Mouse (Mus musculus) large intestine, adult 2 months (tissue): ENCODE measurements around the gene Aldh3b2. TPM values are rescaled to one million over a fixed set of nuclear protein-coding genes. Genes with fewer than 3 reads are reported as not detected.
A peak's percentile ranks its signal among the peaks of the same experiment; 100 is the strongest.

Experiments used
- DNase-seq: peaks from one replicate; pipeline ENCODE4 v3.0.0-alpha.2; 2012; ENCODE audit warnings: low read depth, low spot score
- WGBS: fragments of 180-500 bp; shearing (Covaris S2); methylation state at CpG from one replicate; pipeline ENCODE4 v1.1.7; 2018; 5-methylcytosine and 5-hydroxymethylcytosine counted together
- polyA plus RNA-seq: library from polyadenylated mRNA; depleted of rRNA; stranded (reverse); fragments of >200 nt; gene quantifications from 2 replicates; pipeline ENCODE4 v1.2.3, GENCODE M21; 2012

Aldh3b2 gene
- polyA plus RNA-seq, 1 experiment: 1.3 TPM

DNA sequence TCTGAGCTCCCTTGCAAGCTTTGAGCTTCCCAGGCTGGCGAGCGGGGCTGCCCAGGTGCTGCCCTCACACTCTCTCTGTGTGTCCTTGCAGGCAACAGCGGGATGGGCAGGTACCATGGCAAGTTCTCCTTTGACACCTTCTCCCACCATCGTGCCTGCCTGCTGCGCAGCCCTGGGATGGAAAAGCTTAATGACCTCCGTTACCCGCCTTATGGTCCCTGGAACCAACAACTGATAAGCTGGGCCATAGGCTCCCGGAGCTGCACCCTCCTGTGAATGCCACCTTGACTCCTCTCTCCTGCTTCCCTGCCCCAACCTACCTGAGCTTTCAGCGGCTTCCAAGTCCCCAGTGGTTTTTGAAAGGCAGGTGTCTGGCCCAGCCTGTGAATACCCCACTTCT lies 8.8 kb downstream of the Aldh3b2 start:
- DNase-seq: no peak
- 69% methylated on average over 9 of the region's 9 CpGs for WGBS

DNA sequence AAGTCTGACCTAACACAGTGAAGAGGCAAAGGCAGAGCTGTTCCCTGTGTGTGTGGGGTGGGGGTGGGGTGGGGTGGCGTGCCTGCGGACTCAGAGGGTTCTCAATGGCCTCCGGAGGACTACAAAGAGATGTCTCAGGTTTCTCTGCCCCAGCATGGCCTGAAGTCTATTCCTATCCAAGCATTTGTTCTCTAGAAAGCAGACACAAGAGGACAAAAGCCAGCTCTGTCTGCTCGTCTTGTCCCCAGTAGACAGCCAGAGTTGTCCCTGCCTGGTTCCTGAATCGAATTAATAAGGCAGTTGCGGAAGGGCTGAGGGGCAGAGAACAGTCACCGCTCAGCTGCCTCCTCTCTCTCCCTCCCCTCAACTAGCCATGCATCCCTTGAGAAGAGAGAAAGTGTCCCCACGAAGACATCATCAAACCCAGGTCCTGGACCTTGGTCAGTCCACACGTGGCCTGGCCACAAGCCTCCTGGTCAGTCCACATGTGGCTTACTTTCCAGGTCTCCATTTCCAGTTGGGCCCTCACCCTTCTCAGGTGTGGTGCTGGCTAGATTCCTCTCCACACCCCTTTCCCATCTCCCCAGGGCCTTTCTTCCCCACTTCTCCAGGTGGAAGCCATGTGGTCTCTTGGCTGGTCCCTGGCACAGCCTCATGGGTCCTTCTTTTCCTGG lies 11.5 kb downstream of the Aldh3b2 start:
- 72% methylated on average over 9 of the region's 9 CpGs for WGBS
- DNase-seq: no peak

DNA sequence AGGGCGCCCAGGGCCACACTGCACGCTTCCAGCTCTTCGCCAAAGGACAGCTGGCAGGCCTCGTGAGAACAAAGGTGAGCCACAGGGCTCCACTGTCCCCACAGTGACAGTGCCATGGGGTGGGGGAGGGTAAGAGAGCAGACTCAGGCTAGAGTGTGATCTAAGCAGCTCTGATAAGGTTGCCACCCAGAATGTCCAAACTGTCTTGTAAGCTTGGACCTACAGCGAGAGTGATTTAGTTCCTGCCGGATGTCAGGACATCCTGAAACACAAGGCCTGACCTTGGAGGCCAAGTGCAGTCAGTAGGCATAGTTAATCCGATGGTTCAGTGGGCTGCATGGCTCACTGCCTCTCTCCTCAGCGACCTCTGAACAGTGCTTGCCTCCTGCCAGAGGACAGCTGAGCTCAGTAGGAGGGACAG lies 13.1 kb downstream of the Aldh3b2 start:
- no peak for DNase-seq
- WGBS: 59% methylated on average over 8 of the region's 8 CpGs

DNA sequence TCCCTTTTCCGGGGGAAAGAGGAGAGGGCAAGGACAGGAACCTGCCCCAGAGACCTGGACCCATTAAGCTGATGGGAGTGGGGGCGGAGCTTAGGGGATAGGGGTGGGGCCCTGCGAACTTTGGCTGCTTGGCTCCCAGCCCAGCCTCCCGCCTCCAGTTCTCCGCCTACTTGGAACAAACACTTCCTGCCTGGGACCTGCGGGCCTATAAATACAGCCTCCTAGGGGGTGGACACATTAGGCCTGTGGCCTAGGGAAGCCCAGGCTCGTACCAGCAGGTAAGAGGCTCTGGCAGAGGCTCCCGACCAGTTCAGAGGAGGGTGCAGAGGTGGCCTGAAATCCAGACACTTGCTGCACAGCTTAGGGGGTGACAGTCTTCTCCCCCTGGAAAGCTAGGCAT lies 14.2 kb downstream of the Aldh3b2 start, which contains the start of gene Acy3:
Acy3 (plus strand) TSS at position 237 of the 400 bp plus-strand sequence.
- WGBS: 3% methylated on average over 8 of the region's 8 CpGs

DNA sequence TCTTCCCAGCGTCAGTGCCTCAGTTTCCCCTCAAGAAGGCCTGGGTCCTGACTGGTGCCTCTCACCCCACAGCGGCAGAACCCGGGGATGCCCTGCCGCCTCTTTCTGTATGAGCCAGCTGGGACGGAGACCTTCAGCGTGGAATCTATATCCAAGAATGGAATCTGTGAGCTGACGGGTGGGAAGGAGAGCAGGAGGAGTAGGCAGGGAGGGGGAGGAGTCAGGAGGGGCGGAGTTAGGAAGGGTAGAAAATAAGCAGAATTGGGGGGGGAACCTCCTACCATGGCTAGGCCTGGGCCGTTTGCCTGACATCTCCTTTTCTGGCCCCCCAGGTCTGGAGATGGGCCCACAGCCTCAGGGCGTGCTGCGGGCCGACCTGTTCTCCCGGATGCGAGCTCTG lies 15.9 kb downstream of the Aldh3b2 start:
- 91% methylated on average over 14 of the region's 14 CpGs for WGBS
- no peak for DNase-seq

More for the DNA sequence above, 14.2 kb downstream of the Aldh3b2 start, which contains the start of gene Acy3:
- peak; percentile 73 for DNase-seq

DNA sequence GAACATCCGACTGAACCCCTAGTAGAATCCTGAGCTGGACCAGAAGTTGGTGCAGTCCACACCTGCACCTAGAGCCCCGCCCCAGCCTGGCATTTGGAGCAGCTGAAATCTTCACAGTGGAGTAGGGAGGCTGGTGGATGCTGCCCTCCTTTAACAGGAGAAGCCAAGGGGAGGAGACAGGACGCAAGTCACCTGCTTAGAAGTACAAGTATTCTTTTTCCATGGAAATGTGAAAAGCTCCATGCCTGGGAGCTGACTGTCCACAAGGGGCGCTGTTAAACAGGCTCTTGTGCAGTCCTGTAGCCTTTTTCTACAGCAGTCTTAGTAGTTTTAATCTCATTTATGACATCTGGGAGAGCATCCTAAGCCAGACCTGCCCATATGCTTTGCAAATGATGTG lies 16.6 kb downstream of the Aldh3b2 start:
- 88% methylated on average over 4 of the region's 4 CpGs for WGBS

DNA sequence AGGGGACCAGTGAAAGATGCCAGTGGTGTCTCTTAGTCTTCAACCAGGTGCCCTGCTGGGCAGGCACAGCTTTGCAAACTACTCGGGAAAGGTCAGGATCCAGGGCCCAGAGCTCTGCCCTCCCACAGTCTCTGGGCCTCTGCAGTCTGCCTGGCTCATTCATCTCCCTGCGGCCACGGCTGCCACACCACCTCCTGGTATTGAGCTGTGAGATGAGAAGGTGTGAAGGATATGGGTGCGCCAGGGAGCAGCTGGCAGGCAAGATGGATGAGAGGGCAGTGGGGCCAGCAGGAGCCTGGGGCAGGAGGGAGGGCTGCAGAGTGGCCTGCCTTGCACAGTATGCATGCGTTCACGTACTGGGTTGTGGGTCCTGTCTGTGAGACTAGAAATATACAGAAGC lies 18.7 kb downstream of the Aldh3b2 start:
- WGBS: 67% methylated on average over 6 of the region's 6 CpGs

More for the DNA sequence above, 16.6 kb downstream of the Aldh3b2 start:
- no peak for DNase-seq

DNA sequence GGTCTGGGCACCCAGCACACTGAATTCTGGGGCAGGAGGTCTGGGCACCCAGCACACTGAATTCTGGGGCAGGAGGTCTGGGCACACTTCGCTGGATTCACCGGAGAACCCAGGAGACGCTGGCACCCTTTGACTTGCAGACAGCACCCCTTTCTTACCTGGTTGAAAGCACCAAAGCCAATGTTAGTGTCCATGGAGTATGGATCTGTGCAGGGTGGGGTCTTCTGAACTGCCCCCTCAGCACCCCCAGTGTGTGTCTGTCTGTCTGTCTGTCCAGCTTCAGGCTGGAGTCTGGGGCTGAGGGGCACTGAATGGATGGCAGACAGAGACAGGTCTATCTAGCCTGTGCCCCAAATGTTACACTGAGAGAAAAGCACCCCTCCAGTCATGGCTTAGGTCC lies 19.4 kb downstream of the Aldh3b2 start:
- DNase-seq: no peak
- 96% methylated on average over 3 of the region's 3 CpGs for WGBS

More for the DNA sequence above, 18.7 kb downstream of the Aldh3b2 start:
- DNase-seq: no peak

DNA sequence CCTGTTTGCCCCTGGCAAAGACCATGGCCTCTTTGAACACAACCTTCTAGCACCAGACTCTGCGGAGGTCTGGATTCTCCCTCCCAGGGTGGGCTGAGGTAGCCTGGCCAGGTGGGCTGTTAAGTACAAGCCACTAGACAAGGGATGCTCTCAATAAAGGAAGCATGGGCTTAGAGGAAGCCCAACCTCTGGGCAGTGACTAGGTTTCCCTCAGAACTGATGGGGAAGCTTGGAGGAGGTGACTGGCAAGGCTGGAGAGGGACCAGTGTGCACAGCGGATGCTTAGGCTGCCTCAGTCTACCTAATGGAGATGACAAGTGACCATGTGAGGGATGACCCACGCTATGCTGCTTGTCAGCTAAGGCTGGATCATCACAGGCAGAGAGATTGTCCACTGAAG lies 19.8 kb downstream of the Aldh3b2 start:
- no peak for DNase-seq
- 89% methylated on average over 3 of the region's 3 CpGs for WGBS

DNA sequence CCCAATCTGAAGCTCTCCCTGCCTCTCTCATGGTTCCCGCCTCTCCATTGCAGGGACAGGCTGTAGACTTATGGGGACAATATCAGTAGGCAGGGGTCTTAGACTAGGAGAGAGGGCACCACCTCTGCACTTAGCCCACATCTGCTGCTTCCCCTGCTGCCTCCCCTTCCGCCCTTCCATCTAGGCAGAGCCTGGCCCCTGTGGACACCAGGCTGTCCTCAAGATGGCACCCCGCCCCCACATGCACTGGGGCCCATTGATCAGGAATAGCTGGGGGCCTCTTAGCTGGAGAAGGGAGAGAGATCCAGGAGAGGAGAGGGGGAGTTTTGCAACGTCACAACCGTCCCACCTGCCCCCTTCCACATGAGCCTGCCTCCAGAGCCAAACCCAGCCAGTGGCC lies 20.3 kb downstream of the Aldh3b2 start, which contains the start of gene Tbx10:
Tbx10 (plus strand) TSS at position 337 of the 400 bp plus-strand sequence.
- WGBS: 73% methylated on average over 5 of the region's 5 CpGs
- DNase-seq: no peak

DNA sequence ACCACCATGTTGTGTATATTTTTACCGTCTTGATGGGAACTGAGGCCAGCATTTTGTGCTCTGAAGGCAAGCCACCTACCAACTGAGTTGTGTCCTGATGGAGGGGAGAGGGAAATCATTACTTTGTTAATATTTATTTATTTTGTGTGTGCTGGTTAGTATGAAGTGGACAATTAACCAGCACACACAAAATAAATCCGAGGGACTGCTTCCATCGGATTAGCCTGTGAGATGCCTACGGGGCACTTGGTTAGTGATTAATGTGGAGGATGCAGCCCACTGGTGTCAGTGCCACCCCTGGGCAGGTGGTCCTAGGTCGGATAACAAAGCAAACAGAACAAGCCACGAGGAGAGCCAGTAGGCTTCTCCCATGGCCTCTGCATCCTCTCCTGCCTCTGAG lies 22.8 kb downstream of the Aldh3b2 start:
- WGBS: 52% methylated on average over 6 of the region's 6 CpGs
- DNase-seq: no peak

DNA sequence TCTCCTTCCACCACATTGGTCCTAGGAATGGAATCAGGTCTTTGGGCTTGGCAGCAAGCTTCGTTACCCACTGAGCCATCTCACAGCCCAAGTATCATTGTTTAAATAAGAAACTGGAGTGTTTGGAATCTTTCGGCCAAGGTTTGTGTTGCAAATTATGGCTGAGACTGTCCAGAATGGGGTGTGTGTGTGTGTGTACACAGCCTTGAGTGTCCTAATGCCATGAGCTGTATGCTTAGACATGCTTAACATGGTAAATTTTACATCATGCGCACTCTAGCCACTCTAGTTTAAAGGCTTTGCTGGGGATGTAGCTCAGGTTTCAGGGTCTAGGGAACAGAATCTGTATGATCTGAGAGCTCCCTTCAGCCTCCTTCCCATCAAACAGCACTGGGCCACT lies 23.4 kb downstream of the Aldh3b2 start:
- DNase-seq: no peak
- WGBS: 76% methylated on average over 3 of the region's 3 CpGs

DNA sequence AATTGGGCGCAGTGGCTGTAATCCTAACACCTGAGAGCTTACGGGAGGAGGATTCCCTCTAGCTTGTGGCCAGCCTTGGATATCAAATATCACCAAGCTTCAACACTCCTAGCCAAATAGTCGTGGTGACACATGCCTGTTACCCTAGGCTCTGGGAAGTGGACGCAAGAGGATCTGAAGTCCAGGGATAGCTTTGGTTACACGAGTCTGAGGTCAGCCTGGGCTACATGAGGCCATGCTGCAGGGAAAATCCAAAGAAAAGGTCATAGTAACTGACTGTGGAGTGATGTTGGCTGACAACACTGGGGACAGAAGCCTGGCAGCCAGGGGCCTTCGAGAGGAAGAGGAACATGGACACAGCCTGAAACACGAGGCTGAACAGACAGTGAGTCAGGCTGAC lies 24.0 kb downstream of the Aldh3b2 start:
- WGBS: 65% methylated on average over 7 of the region's 7 CpGs
- DNase-seq: no peak

DNA sequence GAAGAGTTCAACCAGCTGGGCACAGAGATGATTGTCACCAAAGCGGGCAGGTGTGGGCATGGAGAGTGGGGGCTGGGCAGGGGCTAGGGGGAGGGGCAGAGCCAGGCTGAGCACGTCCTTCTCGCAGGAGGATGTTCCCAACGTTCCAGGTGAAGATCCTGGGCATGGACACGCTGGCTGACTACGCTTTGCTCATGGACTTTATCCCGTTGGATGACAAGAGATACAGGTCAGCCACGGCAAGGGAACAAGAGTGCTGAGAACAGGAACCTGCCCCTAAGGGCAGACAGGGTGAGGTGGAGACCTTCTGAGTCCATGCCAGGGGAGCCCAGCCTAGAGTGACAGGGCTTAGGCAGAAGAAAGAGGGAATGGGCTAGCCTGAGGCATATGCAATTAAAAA lies 24.6 kb downstream of the Aldh3b2 start:
- 68% methylated on average over 8 of the region's 8 CpGs for WGBS
- no peak for DNase-seq

DNA sequence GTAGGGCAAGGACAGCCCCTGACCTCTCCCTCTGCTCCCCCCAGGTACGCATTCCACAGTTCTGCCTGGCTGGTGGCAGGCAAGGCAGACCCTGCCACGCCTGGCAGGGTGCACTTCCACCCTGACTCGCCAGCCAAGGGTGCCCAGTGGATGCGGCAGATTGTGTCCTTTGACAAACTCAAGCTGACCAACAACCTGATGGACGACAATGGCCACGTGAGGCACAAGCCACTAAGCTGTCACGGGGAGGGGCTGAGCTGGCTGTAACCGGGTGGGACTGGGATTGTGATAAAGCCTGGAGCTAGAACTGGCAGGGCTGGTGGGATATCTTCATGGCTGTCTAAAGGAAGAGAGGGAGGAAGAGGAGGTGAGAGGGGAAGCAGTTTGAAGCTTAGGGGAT lies 25.1 kb downstream of the Aldh3b2 start:
- 37% methylated on average over 8 of the region's 8 CpGs for WGBS
- DNase-seq: no peak

DNA sequence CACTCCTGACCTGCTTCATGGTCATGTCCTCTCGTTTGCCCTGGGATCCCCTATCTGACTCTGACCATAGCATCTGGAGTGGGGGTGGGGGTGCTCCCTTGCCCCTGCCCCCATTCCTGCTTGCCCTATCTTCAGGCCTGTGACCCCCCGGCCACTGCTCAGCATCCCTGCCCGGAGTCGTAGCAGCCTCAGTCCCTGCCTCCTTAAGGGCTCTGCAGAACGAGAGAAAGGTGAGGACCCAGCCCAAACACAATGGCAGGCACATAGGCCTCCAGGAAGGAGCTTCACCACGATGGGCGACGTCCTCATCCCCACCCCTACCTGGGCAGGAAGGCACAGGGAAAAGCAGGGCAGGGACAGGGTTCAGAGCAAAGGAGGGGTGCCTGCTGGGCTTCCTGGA lies 26.2 kb downstream of the Aldh3b2 start:
- WGBS: 81% methylated on average over 8 of the region's 8 CpGs

DNA sequence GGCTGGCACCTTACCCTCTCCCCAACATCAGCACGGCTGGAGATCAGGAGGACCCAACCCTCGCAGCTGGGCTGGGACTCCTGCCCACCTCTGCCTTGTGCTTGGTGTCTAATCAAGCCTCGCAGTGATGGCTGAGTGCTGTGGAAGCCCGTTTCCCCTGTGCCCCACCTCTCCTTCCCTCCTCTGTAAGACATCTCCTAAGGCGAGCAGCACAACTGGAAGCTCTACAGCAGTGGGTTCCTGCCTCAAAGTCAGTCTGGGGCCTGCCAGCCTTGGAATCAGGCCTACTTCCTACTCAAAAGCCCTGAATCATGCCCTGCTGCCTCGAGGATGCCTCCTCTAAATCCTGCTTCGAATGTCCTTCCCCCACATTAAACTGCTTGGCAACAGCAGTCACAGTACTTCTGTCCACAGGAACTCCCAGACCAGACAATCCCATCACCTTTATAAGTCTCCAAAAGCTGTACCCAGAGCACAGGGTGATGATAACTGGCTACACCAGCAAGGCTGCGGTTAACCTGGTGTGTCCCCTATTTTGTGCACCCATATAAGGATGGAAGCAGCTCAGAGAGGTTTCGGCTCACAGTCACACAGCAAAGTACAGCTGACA lies 27.1 kb downstream of the Aldh3b2 start:
- 80% methylated on average over 9 of the region's 9 CpGs for WGBS

More for the DNA sequence above, 26.2 kb downstream of the Aldh3b2 start:
- DNase-seq: no peak

DNA sequence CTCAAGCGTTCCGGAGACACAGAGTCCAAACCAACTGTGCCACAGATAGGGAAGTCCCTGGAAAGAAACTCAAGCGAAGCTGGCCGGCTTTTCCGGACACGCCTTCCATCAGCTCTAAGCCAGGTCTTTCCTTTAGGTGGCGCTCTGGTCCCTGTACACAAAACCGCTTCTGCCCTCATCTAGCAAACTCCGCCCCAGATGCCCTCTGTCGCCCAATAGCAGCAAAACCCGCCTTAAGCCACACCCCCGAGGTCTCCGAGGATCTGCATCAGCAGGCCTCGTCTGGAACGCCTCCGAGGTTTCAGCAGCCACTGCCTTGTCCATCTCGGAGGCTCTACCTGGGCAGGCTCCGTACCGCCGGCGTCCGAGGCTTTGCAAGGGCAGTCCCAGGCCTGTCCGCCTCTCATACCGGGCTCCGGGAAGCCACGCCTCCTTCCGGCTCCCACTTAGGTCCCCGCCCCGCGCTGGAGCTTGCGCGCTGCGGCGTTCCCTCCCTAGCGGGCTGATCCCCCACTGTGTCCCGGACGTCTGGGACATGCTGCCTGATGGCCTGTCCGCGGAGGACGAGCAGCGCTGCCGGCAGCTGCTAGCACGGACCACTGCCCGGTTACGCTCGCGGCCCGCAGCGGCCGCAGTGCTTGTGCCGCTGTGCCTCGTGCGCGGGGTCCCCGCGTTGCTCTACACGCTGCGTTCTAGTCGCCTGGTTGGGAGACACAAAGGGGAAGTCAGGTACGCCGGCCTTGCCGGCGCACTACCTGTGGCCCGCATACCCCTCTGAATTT lies 28.2 kb downstream of the Aldh3b2 start, which contains the start of the genes Nudt8 and Gm49405:
Nudt8 (plus strand) TSS at position 462 of the 782 bp plus-strand sequence.
Gm49405 (plus strand) TSS at position 508 of the 782 bp plus-strand sequence.
- peak; percentile 94 for DNase-seq
- under 1% methylated on average over 64 of the region's 64 CpGs for WGBS

More for the DNA sequence above, 27.1 kb downstream of the Aldh3b2 start:
- no peak for DNase-seq

DNA sequence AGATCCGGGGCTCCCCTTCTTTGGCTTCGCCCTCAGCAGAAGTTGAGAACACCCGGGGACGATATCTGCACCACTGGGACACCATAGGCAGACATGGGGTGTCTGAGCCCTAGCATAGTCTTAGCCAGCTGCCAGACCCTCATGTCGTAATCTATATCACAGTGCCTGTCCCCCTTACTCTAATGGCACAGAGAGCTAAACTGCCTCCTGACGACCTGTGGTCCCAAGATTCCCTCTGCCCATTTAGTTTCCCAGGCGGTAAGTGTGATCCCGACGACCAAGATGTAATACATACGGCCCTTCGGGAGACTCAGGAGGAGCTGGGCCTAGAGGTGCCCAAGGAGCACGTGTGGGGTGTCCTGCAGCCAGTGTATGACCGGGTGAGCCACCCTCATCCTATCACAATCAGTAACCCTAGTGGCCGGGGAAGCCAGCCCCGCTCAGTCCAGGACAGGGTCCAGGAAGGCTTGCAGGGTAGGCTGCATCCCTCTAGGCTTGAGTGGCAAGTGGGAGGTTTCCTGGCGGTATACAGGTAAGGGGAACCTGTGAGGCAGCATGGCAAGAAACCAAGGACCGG lies 28.9 kb downstream of the Aldh3b2 start:
- WGBS: 18% methylated on average over 17 of the region's 17 CpGs
- no peak for DNase-seq

DNA sequence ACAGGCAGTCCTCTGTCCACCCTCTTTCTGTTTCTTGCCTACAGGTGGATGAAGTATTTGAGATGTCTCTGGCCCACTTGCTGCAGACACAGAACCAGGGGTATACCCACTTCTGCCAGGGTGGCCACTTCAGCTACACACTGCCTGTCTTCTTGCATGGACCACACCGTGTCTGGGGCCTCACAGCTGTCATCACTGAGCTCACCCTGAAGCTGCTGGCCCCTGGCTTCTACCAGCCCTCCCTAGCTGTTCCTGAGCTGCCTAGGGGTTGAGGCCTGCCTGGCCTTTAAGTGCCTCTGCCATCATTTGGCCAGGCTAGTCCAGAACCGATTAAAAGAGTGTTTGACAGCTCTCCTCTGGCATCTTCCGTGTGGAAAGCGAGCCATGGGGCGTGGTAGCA lies 29.6 kb downstream of the Aldh3b2 start:
- DNase-seq: no peak
- WGBS: 65% methylated on average over 5 of the region's 5 CpGs
